Mouse (Mus musculus) lung, adult 2 months (tissue): ENCODE results near the gene Rnf150.

Experiments
- CTCF ChIP-seq: fragments of 200-500 bp; IDR thresholded peaks from 2 replicates; pipeline ENCODE4 v1.5.1; 2011; ENCODE audit warnings: mild to moderate bottlenecking, low read length, control low read depth; ENCODE audit not compliant: insufficient read depth
- POLR2A ChIP-seq: fragments of 200-500 bp; IDR thresholded peaks from 2 replicates; pipeline ENCODE4 v1.6.1; 2011; ENCODE audit warnings: low read depth, mild to moderate bottlenecking, control low read depth, low read length, borderline replicate concordance; ENCODE audit errors: extremely low read depth

DNA sequence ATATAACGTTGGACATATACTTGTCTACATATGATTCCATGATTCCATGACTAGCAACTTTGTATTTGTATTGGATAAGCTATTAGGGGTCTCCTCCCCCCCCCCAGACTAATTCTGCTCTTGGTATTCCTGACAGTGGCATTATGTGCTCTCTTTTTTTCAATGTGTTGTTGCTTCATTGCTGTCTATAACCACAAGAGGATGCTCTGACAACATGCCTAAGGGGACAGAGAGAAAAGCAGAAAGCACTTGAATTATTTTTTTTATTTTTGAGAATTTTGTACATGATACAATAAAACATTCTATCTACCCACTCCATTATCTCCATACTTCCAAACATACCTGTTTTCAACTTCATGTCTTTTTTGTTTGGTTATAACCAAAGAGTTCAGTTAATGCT, 18.7 kb upstream of the Rnf150 start:
- TF ChIP-seq CTCF (no peak), POLR2A (no peak)
